Mouse (Mus musculus): Measurements from ENCODE around the gene Olfr373. TPM values are rescaled to one million over a fixed set of nuclear protein-coding genes. Genes with fewer than 3 reads are reported as not detected.
A peak's percentile ranks its signal among the peaks of the same experiment; 100 is the strongest.

The Olfr373 gene
- total RNA-seq, 2 experiments from 2014 or later, result not detected

DNA sequence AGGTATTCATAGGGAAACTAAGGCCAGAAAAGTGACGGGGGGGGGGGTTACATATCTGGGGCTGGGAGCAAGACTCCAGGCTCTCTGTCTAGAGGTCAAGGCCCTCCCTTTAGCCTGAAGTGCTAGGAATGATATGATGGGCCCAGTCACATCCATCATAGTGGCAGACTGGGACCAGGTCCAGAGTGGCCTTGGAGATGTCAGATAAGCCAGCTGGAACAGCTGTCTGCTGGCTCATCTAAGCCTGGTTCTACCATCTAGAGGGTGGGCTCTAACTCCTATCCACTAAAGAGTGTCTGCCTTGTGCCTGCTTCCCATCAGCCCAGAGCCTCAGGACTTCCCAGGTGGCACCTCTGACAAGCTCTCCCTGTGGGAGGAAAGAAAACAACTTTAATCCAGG lies 49.9 kb downstream of the Olfr373 start:
- DNase-seq (ENCODE audit: low spot score in 2 of 2), result no peak

DNA sequence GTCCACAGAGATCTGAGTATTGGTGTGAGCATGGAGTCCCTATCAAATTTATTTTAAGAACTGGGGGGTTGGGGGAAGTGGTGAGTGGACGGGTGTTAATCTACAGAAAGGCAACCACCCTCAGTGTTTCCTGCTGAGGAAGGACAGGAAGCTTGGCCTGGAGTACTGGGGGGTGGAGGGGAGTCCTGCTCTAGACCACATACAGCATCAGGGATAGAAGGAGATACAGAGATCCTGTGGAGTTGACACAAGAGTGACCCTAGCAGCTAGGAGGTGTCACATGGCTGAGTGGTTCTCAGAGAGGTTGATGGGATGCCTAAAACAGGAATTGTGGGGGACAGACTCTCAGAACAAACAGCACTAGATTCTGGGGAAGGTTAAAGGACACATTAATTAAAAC lies 50.5 kb downstream of the Olfr373 start:
- DNase-seq (ENCODE audit: low spot score in 2 of 2), result no peak

DNA sequence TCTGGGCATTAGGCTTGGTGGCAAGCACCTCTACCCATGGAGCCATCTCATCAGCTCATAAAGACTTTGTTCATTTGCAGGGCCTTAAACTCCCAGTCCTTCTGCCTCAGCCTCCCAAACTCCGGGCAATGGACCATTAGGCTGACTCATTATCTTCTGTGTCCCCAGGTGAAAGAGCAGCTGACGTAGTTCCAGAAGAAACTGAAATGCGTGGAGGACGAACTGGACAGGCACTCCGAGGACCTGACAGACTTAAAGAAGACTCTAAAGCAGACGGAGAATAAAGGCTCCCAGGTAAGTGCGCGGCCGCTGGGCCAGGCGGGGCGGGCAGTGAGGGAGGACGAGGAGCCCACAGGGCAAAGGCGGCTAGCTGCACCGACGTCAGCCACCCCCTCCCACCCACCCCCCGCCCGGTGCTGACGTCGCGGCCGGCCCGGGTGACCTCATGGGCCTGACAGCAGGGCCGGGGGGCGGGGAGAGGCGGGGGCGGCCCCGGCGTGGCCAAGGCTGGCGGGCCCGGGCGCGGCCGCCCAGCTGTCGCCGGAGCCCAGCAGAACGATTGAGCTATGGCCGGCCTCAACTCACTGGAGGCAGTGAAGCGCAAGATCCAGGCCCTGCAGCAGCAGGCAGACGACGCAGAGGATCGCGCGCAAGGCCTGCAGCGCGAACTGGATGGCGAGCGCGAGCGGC lies 51.9 kb downstream of the Olfr373 start, which contains the start of gene Tpm4:
Gene Tpm4, plus strand, starts transcription at position 220 of the 690 bp plus-strand sequence.
- DNase-seq (ENCODE audit: low spot score in 2 of 2), result peak; percentile 18 to 25

- DNase-seq (ENCODE audit: low spot score in 2 of 2), result peak; percentile 5 to 9
Observed at GRCm38 (mm10) chr8:72135446-72136301, 52.7 kb downstream of the Olfr373 start.

GRCm38 (mm10) chr8:72136302-72136978 lies 53.5 kb downstream of the Olfr373 start:
- DNase-seq (ENCODE audit: low spot score in 2 of 2), result peak; percentile 6 to 12

DNA sequence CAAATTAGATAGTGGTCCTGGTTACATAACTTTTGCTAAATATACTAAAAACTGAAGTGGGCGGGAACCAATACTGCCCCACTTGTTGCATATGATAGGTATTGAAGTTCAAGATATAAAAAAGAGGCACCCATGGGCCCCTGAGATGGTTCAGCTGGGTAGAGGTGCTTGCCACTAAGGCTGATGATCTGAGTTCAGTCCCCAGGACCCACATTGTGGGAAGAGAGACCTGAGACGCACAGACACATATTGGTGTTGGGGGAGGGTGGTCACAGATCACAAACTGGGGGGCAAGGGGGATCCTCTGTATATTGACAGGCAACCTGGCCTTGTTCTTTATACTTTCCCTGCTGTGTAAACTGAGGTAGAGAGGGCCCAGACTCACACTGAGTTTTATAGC lies 54.5 kb downstream of the Olfr373 start:
- no peak for DNase-seq (ENCODE audit: low spot score in 2 of 2)

DNA sequence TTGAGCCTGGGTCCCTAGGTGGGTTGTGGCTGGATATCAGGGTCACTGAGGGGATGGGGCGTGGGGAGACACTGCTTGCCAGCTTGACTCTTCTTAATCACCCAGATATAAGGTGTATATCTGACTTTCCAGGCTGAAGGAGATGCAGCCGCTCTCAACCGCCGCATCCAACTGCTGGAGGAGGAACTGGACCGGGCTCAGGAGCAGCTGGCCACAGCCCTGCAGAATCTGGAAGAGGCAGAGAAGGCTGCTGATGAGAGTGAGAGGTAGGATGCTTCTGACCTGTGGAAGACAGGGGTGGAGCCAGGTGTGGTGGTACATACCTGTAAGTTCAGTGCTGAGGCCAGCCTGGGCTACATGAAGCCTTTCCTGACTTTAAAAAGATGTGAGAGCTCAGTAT lies 55.5 kb downstream of the Olfr373 start:
- no peak for DNase-seq (ENCODE audit: low spot score in 2 of 2)

- no peak for DNase-seq (ENCODE audit: low spot score in 2 of 2)
Observed at GRCm38 (mm10) chr8:72143256-72143824, 60.4 kb downstream of the Olfr373 start.

- DNase-seq (ENCODE audit: low spot score in 2 of 2), result no peak
Observed at GRCm38 (mm10) chr8:72144345-72144975, 61.5 kb downstream of the Olfr373 start.

GRCm38 (mm10) chr8:72145511-72145910 lies 62.5 kb downstream of the Olfr373 start:
- DNase-seq (ENCODE audit: low spot score in 2 of 2), result no peak

DNA sequence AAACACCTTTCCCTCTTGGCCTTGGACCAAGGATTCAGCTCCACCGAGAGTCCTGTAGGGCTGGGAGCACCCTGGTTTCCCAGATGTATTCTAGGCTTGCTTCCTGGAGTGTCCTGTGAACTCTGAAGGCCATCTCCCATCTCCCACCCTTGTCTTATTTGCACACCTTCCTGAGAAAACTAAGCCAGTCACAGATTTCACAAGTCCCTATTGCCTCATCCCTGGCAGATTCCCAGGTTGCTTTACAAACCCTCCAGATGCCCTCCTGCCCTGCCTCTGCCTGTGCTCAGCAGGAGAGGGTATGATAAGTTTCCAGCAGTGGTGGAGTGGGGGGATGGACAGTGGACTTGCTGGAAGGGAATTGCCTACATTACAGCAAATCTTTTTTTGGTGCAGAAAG lies 63.1 kb downstream of the Olfr373 start:
- DNase-seq (ENCODE audit: low spot score in 2 of 2), result no peak

DNA sequence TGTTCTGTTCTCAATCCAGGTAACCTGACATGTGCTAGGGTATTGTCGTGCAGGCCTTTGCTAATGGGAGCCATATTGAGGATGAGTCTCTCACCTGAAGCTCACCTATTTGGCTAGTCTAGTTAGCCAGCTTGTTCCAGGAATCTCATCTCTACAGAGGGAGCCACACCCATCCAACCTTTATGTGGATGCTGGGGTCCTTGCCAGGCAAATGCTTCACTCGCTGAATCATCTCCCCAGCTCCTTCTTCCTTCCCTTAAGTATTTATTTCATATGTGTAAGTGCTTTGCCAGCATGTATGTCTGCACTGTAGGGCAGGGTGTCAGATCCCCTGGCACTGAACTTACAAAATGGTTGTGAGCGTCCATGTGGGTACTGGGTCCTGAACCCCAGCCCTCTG lies 63.6 kb downstream of the Olfr373 start:
- DNase-seq (ENCODE audit: low spot score in 2 of 2), result no peak

- DNase-seq (ENCODE audit: low spot score in 2 of 2), result no peak
Observed at GRCm38 (mm10) chr8:72147266-72147665, 64.3 kb downstream of the Olfr373 start.

DNA sequence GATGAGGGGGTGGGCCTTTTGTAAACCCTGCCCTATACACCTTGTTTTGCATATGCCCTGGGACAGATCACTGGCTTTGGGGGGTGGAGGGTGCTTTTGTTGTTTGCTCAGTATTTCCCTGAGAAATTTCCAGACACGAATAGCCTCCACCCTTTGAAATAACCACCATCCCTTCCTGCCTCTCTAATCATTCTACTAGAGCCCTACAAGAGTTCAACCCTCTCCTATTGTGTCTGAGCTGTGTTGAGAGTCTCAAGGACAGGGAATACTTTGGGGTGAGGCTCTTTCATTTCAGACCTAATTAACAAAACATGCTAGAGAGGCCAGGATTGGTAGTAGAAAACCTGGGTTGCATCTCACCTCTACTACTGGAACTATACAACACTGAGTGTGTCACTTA lies 66.1 kb downstream of the Olfr373 start:
- DNase-seq (ENCODE audit: low spot score in 2 of 2), result no peak

GRCm38 (mm10) chr8:72151418-72152078 lies 68.6 kb downstream of the Olfr373 start:
- DNase-seq (ENCODE audit: low spot score in 2 of 2), result no peak

Other genes with a start within 250 kb of the Olfr373 start
- 10 to 100 TPM in 1 of 2 experiments, 1 to 10 TPM in 1; 9.8 to 10.9 TPM for gene Zfp709, start 201.2 kb upstream of the Olfr373 start, total RNA-seq (2021)
- 10 to 100 TPM; 12.9 to 13.7 TPM for gene Zfp882, start 174.6 kb upstream of the Olfr373 start, total RNA-seq (2021)
- gene Zfp617, start 174.5 kb upstream of the Olfr373 start, total RNA-seq (2021), result 10 to 100 TPM; 26.9 to 29.0 TPM
- 10 to 100 TPM; 15.3 to 15.4 TPM for gene Zfp961, start 132.1 kb upstream of the Olfr373 start, total RNA-seq (2021)
- not detected for gene Cyp4f18, start 73.6 kb upstream of the Olfr373 start, total RNA-seq (2021)
- gene Olfr372, start 42.0 kb upstream of the Olfr373 start, total RNA-seq (2021), result not detected
- gene Olfr374, start 23.9 kb downstream of the Olfr373 start, total RNA-seq (2021), result not detected
- gene Tpm4, start 51.8 kb downstream of the Olfr373 start, total RNA-seq (2021), result 10 to 100 TPM; 22.7 to 31.6 TPM
- 10 to 100 TPM; 27.8 to 39.9 TPM for gene Rab8a, start 78.0 kb downstream of the Olfr373 start, total RNA-seq (2021)
- not detected for gene Hsh2d, start 106.5 kb downstream of the Olfr373 start, total RNA-seq (2021)
- not detected for gene Cib3, start 129.7 kb downstream of the Olfr373 start, total RNA-seq (2021)
- not detected for gene Gm11034, start 130.5 kb downstream of the Olfr373 start, total RNA-seq (2021)
- gene Fam32a, start 136.6 kb downstream of the Olfr373 start, total RNA-seq (2021), result 10 to 100 TPM; 57.9 to 58.0 TPM
- gene Ap1m1, start 156.8 kb downstream of the Olfr373 start, total RNA-seq (2021), result 10 to 100 TPM; 80.1 to 80.6 TPM
- gene Gm10282, start 222.1 kb downstream of the Olfr373 start, total RNA-seq (2021), result 1 to 10 TPM; 2.8 to 4.2 TPM
- gene Klf2, start 235.9 kb downstream of the Olfr373 start, total RNA-seq (2021), result 10 to 100 TPM; 15.2 to 23.6 TPM

Measured in left cerebral cortex, adult 18-20 months (tissue).